Mouse (Mus musculus) small intestine, adult 2 months (tissue): Measurements from ENCODE around the gene Gak.

Experiments used
- CTCF ChIP-seq: fragments of 200-500 bp; IDR thresholded peaks from 2 replicates; pipeline ENCODE4 v1.5.1; 2012; ENCODE audit warnings: low read depth, mild to moderate bottlenecking, control low read depth, inconsistent platforms, low read length, moderate library complexity, mixed read lengths; ENCODE audit not compliant: insufficient replicate concordance, insufficient read length; ENCODE audit errors: extremely low read depth
- POLR2A ChIP-seq: fragments of 200-500 bp; IDR thresholded peaks from 2 replicates; pipeline ENCODE4 v1.6.1; 2012; ENCODE audit warnings: low read depth, mild to moderate bottlenecking, control low read depth, inconsistent platforms, low read length, moderate library complexity

DNA sequence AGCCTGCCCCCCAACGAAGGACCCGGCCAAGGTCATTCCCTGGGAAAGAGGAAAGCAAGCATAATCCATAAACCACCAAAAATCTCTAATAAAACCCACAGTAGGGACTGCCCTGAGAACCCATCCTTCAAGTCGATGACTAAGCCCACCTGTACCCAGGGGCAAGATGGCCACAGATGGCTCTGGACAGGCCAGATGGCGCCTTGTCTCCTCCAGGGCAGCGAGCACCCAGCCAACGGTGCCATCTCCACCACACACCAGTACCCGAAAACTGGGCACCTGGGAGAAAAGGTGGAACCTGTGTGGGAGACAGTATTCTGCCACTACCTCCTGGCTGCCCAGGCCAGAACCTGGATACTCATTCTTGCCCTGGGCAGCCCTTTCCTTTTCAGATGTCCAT, 20.8 kb upstream of the Gak start:
- TF ChIP-seq CTCF (no peak), POLR2A (no peak)
